Mouse (Mus musculus): Measurements from ENCODE around the gene Slc6a11.

The Slc6a11 gene

GRCm38 (mm10) chr6:114267979-114268378 is 136.9 kb downstream of the Slc6a11 start:
- no peak for DNase-seq

GRCm38 (mm10) chr6:114269589-114269988 is 138.5 kb downstream of the Slc6a11 start:
- no peak for DNase-seq

- no peak for DNase-seq
These were observed 139.8 kb downstream of the Slc6a11 start for GRCm38 (mm10) chr6:114270799-114271198.

GRCm38 (mm10) chr6:114272279-114272678 is 141.2 kb downstream of the Slc6a11 start:
- no peak for DNase-seq

DNA sequence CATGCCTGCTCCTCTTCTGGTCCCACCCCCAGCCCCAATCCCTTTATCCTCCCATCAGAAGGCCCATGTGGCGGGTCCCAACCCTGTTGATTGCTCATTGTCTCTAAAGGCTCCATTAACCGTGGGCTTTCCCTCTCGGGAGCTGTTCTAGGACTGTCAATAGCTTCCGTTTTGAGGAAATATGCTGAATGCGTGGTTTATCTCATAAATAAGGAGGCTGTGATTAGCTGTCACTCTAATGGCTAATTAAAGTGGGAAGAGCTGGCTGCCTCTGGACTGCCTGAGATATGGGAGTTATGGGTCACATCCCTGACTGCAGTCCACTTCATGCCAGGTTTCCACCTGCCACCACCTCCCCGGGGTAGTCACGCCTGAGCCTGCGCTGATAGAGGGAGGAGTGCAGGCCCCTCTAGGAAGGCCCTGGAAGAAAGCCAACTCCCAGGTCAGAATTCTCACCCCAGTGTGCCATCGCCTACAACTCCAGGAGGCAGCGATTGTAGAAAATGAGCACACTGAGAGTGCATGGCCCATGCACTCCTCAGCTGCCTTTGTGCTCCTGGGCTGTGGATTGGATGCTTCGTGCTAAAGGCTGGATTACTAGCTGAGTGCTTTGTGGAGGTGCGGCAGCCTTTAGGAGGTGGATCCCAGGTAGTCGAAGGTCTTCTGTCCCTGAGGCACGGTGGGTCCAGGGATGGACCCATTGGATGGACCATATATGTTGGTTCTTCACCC is 143.1 kb downstream of the Slc6a11 start:
- no peak for DNase-seq

- no peak for DNase-seq
These were observed 144.8 kb downstream of the Slc6a11 start for GRCm38 (mm10) chr6:114275800-114276199.

DNA sequence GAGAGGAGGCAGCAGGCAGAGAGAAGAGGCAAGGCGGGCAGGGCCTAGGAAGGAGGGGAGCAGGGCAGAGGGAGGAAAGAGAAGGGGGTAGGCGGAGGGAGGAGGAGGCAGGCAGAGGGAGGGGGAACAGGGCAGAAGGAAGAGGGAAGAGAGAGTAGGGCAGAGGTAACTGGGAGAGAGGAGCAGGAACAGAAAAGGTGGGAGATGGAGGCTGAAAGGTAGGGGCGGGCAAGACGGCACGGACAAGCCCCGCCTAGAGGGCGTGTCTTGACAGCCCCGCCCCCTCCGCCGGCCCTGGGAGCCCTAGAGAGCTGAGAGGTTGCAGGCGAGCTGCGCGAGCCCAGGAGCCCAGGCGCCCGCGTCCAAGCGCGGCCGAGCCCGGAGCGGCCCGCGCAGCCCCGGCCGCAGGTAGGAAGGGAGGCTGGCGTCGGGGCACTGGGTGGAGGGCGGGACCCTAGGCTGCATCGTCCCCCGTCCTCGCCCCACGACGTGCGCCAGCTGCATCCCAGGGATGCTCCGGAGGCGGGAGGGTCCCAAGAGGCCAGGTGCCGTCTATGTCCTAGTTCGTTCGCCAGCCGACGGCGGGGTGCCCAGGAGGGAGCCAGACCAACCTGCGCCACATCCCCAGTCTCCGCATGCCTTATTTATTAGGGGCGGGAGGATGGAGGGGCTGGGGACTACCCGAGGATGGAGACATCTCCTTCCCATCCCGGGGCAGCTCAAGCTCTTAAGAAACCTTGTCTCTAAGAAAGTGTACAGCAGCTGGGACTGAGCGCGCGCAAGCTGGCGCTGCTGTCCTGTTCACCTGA is 151.6 kb downstream of the Slc6a11 start, which contains the start of gene Slc6a1:
Gene Slc6a1, plus strand, starts transcription at position 167 of the 809 bp plus-strand sequence.
- peak; percentile 24 to 50 for DNase-seq

- no peak for DNase-seq
These were observed 152.3 kb downstream of the Slc6a11 start for GRCm38 (mm10) chr6:114283278-114283770.

DNA sequence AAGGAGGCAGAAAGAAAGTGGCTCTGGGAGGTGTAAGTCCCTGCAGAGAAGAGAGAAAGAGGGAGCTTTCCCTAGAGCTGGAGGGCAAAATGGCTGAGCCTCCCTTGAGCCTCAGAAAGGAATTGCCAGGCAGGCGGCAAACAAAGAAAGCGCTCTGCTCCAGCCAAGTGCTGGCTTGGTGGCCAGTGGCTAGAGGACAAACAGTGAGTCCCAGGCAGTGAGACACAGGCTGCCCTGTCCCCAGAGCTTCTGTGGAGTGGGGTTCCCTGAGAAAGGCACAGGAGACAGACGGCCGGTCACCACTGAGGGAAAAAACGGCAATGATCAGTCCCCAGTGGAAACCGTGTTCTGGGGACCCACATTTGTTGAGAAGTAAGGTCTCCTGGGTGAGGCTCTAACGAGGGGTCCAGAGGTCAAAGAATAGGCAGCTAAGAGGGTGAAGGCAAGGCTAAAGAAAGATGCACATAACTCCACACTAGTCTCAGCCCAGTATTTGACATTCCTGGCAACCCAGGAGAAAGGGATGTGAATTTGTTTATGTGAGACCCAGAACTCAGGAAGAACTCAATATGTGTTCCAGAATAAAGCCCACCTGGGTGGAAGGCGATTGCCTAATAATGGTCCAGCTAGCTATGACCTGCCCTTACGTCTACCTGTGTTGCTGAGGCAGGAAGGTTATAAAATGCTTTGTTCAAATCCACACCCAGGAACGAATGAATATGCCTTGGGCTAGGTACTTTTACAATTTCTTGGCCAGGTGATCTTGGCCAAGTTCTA is 153.1 kb downstream of the Slc6a11 start:
- no peak for DNase-seq

GRCm38 (mm10) chr6:114285424-114285823 is 154.4 kb downstream of the Slc6a11 start:
- no peak for DNase-seq

DNA sequence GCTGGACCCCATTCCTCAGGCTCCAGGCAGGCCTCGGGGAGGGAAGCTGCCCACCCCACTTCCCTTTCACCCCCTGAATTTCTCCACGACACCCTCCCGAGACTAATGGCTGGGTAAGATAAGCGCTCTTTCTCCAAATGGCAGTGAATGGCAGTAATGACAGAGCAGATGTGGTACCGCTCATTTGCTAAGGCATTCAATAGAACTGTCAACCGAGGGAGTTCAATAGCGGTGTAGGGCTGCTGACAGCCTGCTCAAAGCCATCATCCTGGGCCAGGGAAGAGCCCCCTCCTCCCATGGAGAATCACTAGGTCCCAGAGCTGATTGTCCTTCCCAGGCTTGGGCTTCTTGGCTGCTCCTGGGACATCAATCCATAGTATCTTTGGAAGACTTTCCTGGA is 158.1 kb downstream of the Slc6a11 start:
- DNase-seq: no peak

DNA sequence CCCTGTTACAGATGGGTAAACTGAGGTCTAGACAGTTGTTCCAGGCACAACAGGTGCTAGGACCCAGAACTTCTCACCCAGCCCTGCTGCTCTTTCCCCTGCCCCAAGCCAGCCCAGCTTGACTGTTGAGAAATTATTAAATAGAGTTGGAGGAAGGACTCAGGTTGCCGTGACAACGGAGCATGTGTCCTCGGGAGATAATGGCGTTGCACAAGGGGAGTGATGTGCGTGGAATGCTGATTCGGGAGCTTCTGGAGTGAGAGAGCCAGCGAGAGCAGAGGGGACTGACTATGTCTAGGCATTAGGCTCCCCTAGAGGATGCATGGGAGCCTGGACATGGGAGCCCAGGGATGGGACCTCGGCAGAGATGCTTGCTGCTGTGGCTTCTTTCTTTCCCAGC is 159.1 kb downstream of the Slc6a11 start:
- no peak for DNase-seq

DNA sequence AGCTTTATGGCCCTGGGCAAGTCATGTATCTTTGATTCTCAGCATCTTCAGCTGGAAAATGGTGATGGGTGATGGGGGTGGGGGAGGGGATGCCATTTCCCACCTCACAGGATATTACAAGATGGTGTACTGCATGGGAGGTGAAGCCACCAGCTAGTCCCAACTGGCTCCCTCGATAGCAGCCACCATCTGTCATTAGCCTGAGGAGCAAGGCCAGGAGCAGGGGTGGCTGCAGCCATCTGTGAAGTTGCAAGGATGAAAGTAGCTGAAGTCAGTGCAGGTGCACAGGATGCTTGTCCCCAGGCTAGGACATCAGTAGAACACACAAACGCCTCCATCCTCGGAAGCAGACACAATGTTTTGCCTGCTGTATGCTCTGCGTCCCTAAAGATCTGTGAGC is 159.9 kb downstream of the Slc6a11 start:
- no peak for DNase-seq

- DNase-seq: no peak
These were observed 160.4 kb downstream of the Slc6a11 start for GRCm38 (mm10) chr6:114291396-114291795.

- peak; percentile 10 to 15 for DNase-seq
These were observed 162.5 kb downstream of the Slc6a11 start for GRCm38 (mm10) chr6:114293511-114293910.

- no peak for DNase-seq
These were observed 164.0 kb downstream of the Slc6a11 start for GRCm38 (mm10) chr6:114295086-114295485.

DNA sequence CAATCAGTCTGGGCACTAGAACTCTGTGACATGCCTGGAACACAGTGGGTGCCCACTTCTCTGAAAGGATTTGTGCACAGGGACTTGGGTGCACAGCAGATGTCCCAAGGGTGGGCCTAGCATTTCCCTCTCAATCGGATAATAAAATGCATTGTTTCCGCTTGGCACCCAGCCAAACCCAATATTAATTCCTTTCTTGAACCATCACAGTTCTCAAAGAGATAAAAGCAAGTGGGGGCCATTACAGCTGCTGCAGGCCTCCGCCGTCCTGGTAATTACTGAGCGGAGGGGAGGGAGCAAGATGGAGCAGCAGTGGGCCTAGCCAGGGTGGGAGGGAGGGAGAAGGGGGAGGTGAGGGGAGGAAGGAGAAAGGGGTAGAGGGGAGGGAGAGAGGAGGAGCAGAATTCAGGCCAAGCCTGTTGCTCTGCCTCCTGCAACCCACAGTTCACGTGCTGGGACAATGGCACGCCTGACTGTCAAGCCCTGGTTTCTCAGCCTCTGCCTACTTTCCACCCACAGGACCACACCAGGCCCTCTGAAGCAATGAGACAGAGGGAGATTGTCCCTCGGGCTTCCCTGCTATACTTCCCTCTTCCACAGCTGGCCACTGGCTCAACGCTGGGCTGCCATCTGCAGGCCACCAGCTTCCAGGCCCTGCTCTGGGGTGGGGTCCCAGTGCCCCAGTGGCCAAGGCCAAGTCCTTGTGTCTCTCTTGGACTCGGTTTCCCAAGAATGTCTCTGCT is 166.4 kb downstream of the Slc6a11 start:
- no peak for DNase-seq
